Mouse (Mus musculus) gastrocnemius, adult 18-20 months (tissue): ENCODE data around the gene Nadk. TPM values are rescaled to one million over a fixed set of nuclear protein-coding genes. Genes with fewer than 3 reads are reported as not detected.
A peak's percentile ranks its signal among the peaks of the same experiment; 100 is the strongest.

ENCODE experiments used
- DNase-seq: peaks from one replicate; pipeline ENCODE4 v3.0.0; 2021; ENCODE audit warnings: low spot score
- total RNA-seq, 2 experiments: library from RNA; stranded (reverse); gene quantifications; 2 replicates each; pipeline ENCODE4 v1.2.3; 2021

The Nadk gene
- total RNA-seq, 2 experiments from 2014 or later = 16.7 to 22.6 TPM

DNA sequence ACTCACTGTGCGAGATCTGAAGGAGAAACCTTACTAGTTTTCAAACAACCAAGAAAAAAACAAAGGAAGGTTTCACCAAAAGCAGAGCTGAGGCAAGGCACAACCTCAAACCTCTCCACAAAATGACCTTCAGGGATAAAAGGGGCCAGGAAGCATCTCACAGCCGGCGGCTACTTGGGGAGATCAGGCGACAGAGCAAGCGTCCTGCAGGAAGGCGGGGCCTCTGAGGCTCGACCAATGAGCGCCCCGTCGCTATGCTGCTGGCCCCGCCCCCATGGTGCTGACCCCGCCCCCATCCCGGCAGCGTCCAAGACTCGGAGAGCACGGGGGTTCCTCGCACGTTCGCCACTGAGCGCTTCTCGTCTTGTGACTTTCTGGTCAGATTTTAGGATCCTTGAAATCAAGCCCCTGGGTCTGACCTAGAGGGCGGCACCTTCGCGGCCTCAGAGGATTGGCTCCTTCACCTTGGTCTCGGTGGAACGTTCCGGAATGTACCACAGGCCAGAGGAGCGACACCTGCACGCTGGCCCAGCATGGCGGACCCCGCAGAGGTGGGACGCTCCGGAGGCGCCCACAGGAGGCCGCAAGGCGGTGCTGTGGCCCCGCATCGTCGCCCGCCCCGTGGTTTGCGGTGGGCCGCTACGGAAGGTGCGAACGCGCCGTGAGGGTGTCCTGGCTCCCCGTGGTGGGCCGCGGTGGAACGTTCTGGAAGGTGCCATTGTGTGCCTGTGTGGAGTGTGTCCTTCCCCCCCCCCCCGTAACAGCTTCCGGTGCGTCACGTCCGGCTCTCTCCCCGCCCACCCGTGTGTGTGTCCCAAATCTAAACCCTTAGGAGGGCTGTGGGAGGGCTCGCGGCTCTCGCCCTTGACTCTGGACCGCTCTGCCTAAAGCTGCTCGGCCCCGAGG is 39.2 kb downstream of the Nadk start, which contains the start of gene Slc35e2:
Gene Slc35e2, plus strand, starts transcription at position 326 of the 906 bp plus-strand sequence.
- DNase-seq = peak; percentile 88

DNA sequence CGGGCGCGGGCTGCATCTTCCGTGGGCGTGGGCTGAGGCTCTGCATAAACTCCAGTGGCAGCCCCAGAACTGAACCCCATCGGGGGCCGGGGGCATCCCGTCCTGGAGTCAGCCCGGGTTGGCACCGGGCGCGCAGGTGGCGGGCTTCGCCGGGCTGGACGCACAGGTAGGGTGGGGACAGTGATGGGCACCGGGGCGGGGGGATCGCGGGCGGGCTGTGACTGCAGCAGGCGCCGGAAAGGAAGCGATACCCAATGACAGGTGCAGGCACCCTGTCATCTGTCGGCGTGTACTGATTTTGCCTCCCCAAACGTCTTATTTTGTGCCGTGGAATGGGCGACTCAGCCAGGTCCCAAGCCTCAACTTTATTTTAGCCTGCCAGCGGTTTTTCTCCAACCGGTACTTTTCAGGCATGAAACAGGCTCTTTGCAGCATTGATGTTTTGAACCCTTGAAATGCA is 39.8 kb downstream of the Nadk start:
- no peak for DNase-seq

DNA sequence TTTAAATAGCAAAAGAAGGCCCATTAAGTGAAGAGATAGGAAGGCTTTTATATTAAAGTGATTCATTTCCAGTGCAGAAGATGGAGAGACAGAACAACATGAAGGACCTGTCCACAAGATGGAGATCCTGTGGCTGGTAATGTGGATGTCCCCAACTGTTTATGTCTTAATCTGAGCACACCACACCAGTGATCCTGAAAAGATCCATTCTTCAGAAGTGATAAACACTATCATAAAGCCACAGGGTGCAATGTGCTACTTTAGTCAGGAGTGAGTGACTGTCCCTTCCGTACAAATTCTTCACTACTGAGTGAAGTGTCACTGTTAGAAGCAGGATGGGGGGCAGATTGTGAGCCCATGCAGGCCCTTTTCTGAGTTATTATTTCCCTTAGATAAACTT is 40.6 kb downstream of the Nadk start:
- DNase-seq = no peak

DNA sequence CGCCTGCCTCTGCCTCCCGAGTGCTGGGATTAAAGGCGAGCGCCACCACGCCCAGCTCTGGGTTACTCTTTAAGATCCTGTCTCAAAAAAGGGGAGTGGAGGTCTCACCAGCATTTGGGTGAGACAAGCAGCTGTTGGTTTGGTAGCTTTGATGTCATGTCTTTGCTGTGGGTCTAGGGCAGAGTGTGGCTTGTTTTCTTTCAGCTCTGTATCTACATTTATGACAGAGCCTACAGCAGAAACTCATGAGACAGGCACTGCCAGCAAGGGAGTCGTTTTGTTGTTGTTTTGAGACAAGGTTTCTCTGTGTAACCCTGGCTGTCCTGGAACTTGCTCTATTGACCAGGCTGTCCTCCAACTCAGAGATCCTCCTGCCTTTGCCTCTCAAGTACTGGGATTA is 41.6 kb downstream of the Nadk start:
- no peak for DNase-seq

DNA sequence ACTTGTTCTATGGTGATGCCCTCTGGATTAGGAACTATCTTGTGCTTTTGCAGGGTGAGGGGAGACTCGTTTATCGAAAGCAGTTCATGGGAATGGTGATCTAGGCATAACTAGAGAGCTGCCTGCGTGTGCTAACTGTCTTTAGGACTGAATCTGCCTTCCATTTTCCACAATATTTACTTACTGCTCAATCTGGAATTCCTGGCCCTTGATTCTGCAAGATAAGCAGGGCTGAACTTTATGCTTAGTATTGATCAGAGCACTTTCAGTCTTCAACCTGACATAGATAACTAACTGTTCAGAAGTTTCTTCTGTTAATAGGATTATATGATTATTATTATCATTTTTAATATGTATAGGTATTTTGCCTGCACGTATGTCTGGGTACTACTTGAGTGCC is 43.0 kb downstream of the Nadk start:
- no peak for DNase-seq

DNA sequence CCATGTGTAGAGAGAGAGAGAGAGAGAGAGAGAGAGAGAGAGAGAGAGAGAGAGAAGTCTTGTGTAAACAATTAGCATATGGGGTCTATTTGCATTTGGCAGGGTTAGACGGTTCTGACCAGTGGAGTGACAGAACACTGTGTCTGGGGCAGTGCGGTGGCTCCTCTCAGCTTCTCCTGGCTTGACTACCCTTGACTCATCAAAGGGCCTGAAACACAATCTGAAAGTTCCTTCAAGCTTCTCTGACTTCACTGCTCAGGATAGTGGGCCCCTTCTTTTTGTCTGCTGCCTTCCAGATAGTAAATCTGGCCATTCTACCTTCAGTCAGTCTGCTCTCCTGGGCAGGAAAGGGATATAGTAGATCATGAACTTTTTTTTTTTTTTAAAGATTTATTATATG is 44.6 kb downstream of the Nadk start:
- DNase-seq = no peak

DNA sequence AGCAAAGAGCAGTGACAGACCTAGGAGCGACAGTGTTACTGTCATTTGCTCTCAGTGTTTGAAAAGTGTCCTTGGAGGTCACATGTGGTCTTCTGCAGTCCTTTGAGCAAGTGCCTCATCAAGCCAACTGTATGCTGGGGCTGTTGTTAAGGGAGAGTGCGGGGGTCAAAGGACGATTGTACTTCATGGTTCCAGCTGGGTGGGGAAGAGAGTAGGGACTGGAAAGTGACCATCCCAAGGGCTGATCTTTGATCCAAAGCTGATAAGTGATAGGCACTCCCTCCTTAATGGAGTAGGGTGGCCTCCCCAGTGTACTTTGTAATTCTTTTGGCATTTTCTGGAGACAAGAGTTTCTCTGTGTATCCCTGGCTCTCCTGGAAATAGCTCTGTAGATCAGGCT is 49.7 kb downstream of the Nadk start:
- no peak for DNase-seq

DNA sequence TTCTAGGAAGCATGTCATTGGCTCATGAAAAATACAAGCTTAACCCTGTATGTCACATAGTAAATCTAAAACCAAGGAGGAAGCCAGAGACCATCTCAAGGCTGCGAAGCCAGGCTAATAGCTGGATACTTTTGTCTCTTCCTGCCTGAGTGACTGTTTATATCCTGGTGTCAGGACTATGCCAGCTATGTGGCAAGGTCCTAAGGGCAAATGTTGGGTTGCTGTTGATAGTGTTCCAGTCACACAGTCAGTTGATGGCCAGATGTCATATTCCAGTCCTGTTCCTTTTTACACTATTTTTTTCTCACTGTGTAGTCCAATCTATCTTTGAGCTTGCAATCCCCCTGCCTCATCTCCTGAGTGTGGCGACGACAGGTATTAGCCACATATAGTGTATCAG is 51.1 kb downstream of the Nadk start:
- no peak for DNase-seq

DNA sequence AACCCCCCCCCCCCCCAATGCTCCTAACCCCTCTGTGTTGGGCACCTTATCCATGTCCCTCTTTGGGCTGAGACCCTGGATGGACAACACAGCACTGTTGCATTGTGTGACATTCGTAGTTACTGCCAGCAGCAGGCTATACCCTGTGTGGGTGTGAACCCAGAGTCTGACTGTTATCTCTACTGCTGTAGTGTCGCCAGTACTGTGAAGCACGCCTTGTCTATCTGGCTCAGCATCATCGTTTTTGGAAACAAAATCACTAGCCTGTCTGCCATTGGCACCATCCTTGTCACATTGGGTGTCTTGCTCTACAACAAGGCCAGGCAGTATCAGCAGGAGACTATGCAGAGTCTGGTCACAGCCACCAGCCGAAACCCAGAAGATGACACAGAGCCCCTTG is 56.1 kb downstream of the Nadk start:
- DNase-seq = no peak

DNA sequence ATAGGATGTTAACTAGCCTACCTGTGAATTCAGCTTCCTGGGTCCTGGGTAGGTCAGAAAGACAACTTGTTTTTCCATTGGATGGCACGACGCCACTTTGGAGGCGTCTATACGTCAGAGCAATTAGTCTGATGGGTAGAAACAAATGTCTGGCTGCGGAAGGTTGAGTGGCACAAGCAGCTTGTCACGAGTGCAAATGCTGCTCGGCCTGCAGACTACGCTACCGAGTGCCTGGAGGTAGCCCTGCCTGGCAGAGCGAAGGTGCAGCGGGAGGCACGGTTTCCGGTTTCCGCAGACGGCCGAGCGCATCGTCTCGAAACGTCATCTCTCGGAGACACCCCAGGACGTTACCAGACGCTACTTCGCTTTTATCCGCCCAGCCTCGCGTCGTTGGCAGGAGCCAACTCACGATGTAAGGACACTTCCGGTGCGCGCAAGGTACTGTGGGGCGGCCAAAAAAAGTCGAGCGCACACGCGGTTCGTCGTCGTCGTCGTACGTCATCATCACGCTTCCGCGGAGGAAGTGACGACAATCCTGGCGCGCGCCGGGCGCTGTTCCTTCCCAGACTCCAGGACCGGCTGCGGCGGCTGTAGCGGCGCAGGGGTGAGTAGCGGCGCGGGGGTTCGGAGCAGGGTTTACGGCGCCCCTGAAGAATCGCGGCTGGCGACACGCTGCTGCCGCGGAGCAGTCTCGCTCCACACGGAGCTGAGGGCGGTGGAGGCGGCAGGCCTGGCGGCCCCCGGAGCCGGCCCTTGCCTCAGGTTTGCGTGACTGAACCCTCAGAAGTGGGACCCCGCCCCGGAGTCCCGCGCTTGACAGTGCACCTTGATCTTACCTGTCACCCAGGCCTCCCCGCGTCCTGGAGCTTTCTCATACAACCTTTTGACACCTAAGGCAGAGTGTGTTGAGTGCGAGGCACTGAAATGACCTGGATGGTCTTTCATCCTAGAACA is 62.4 kb downstream of the Nadk start, which contains the start of gene Cdk11b:
Gene Cdk11b, plus strand, starts transcription at position 517 of the 954 bp plus-strand sequence.
- DNase-seq = peak; percentile 97

DNA sequence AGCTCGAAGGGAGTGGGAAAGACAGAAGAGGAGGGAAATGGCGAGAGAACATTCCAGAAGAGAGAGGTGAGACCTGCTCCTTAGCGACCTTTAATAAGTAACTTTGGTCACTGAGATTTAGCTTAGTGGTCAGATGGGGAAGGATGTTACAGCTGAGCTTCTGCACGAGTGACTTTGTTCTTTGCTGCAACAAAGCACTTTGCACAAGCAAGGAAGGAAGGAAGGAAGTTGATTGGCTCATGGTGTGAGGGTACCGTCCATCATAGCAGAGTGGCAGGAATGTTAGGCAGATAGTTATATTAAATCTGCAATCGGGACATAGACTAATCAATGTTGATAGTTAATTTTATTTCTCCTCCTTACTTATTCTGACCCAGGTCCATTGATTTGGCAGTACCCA is 68.1 kb downstream of the Nadk start:
- no peak for DNase-seq

DNA sequence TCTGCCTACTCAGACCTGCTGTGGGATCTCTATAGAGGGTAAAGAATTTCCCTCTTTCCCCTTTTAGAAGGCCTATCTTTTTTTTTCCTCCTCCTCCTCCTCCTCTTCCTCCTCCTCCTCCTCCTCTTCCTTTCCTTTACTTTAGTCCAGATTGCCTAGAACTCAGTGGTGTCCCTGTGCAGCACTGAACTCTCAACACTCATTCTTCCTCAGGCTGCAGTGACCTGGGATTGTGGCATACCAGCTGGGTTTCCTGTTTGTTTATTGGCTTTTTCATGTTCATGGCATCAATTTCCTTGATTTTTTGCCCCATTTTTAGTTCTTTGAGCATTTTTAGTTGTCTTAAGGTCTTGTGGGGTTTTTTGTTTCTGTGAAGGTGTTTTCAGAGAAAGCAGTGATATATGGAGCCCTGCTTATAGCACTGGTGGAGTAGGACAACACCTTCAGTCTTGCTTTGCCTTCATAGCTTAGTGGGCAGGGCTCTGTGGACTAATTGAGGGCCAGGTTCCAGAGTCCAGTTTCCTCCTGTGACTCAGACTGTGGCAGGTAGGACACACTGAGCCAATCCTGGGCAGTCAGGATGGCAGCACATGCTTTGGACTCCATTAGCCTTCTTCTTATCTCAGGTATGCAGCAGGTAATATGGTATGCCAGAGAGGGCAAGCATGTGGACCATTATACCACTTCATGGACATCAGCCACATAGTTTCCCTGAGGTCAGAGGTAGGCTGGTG is 73.8 kb downstream of the Nadk start:
- no peak for DNase-seq

Other genes starting within 250 kb of the Nadk start
- gene Prkcz, start 201.0 kb upstream of the Nadk start, total RNA-seq = 1 to 10 TPM; 3.1 to 3.8 TPM
- gene Gabrd, start 164.3 kb upstream of the Nadk start, total RNA-seq = under 1 TPM; 0.50 to 0.81 TPM
- gene Cfap74, start 153.2 kb upstream of the Nadk start, total RNA-seq = under 1 TPM; 0.55 to 0.66 TPM
- gene Tmem52, start 93.3 kb upstream of the Nadk start, total RNA-seq = 100 to 1,000 TPM; 138 to 243 TPM
- 10 to 100 TPM; 48.6 to 59.8 TPM for gene Gnb1, start 71.0 kb upstream of the Nadk start, total RNA-seq
- gene Slc35e2, start 39.0 kb downstream of the Nadk start, total RNA-seq = 1 to 10 TPM; 3.8 to 4.4 TPM
- 10 to 100 TPM; 29.4 to 30.4 TPM for gene Cdk11b, start 62.5 kb downstream of the Nadk start, total RNA-seq
- gene Gm10563, start 83.0 kb downstream of the Nadk start, total RNA-seq = not detected
- 1 to 10 TPM in 1 of 2 experiments, under 1 TPM in 1; 0.53 to 1.8 TPM for gene Mmp23, start 91.0 kb downstream of the Nadk start, total RNA-seq
- gene Mib2, start 106.8 kb downstream of the Nadk start, total RNA-seq = 10 to 100 TPM; 16.1 to 16.8 TPM
- gene Fndc10, start 132.0 kb downstream of the Nadk start, total RNA-seq = 1 to 10 TPM in 1 of 2 experiments, under 1 TPM in 1; 0.89 to 1.4 TPM
- 10 to 100 TPM; 40.7 to 45.6 TPM for gene Ssu72, start 142.4 kb downstream of the Nadk start, total RNA-seq
- gene Tmem240, start 172.4 kb downstream of the Nadk start, total RNA-seq = under 1 TPM; 0.07 to 0.25 TPM
- 10 to 100 TPM; 25.0 to 28.1 TPM for gene Atad3a, start 198.7 kb downstream of the Nadk start, total RNA-seq
- gene Vwa1, start 212.3 kb downstream of the Nadk start, total RNA-seq = 1 to 10 TPM; 5.3 to 9.7 TPM
- under 1 TPM; 0.39 to 0.47 TPM for gene Tmem88b, start 223.5 kb downstream of the Nadk start, total RNA-seq
- not detected for gene Ankrd65, start 228.1 kb downstream of the Nadk start, total RNA-seq
- 10 to 100 TPM; 50.3 to 54.0 TPM for gene Mrpl20, start 240.5 kb downstream of the Nadk start, total RNA-seq